Mouse (Mus musculus): ENCODE measurements around the gene Epb42.

GRCm38 (mm10) chr2:120979819-120980218 lies 57.1 kb downstream of the Epb42 start:
- TF ChIP-seq MYOG (IDR thresholded peaks at IDR 0.05; ENCODE audit: control insufficient read depth, extremely low read depth, insufficient read length) (no peak), CTCF (IDR thresholded peaks at IDR 0.05; ENCODE audit: control insufficient read depth, insufficient read depth, insufficient read length) (no peak)

Measured in C2C12 (cell line).